Mouse (Mus musculus) stomach, embryonic 15.5 days (tissue): ENCODE measurements at regions not wholly inside any gene's neighbourhood (a gene's known extent, or its start where the extent isn't known, plus 50 kb on each side); places are given as distances from the start of the nearest gene placed in this dataset.
A peak's percentile ranks its signal among the peaks of the same experiment; 100 is the strongest.

Experiments
- ATAC-seq: fragments of 200-750 bp; cut with Nextera tagmentation; 2 replicates; pipeline ENCODE4 v1.8.0; 2017; ENCODE audit warnings: low read depth, moderate number of reproducible peaks, moderate TSS enrichment; ENCODE audit not compliant: insufficient read depth, low FRiP score
- H3K27ac ChIP-seq: fragments of 300-500 bp; sonication (generic); 2 replicates; pipeline ENCODE4 v1.5.1; 2015; ENCODE audit warnings: mild to moderate bottlenecking, inconsistent platforms
- H3K27me3 ChIP-seq: fragments of 300-500 bp; sonication (generic); replicated peaks from 2 replicates; pipeline ENCODE4 v1.6.1; 2015; ENCODE audit warnings: inconsistent platforms
- H3K36me3 ChIP-seq: fragments of 300-500 bp; sonication (generic); 2 replicates; pipeline ENCODE4 v1.6.1; 2015; ENCODE audit warnings: inconsistent platforms
- H3K4me1 ChIP-seq: fragments of 300-500 bp; sonication (generic); 2 replicates; pipeline ENCODE4 v1.6.1; 2015; ENCODE audit warnings: inconsistent platforms
- H3K4me2 ChIP-seq: fragments of 300-500 bp; sonication (generic); 2 replicates; pipeline ENCODE4 v1.6.1; 2015; ENCODE audit warnings: mild to moderate bottlenecking, inconsistent platforms
- H3K4me3 ChIP-seq: fragments of 300-500 bp; sonication (generic); replicated peaks from 2 replicates; pipeline ENCODE4 v1.5.1; 2015; ENCODE audit warnings: inconsistent platforms
- H3K9ac ChIP-seq: fragments of 300-500 bp; sonication (generic); 2 replicates; pipeline ENCODE4 v1.6.1; 2015; ENCODE audit warnings: inconsistent platforms
- H3K9me3 ChIP-seq: fragments of 300-500 bp; sonication (generic); 2 replicates; pipeline ENCODE4 v1.6.1; 2016; ENCODE audit warnings: inconsistent platforms
- whole genome bisulfite sequencing: fragments of 180-500 bp; shearing (Covaris S2); methylation state at CpG from one replicate; pipeline ENCODE4 v1.1.7; 2015; 5-methylcytosine and 5-hydroxymethylcytosine counted together

- no peak overlapping the region for H3K4me2 ChIP-seq
- no peaks in the 10 kb centered on the region for H3K9me3 ChIP-seq
- no peak overlapping the region for H3K27ac ChIP-seq
- no peak overlapping the region for H3K4me3 ChIP-seq
- H3K4me1 ChIP-seq: no peaks in the 10 kb centered on the region
- H3K27me3 ChIP-seq: no peaks in the 10 kb centered on the region
- H3K36me3 ChIP-seq: no peaks in the 10 kb centered on the region
- no peak for ATAC-seq
- 82% methylated on average over 9 of the region's 9 CpGs for WGBS
- H3K9ac ChIP-seq: no peak overlapping the region
These were observed 58.1 kb downstream of the Irx6 start for GRCm38 (mm10) chr8:92732229-92732628.

- no peak for ATAC-seq
- H3K4me2 ChIP-seq: no peak overlapping the region
- H3K4me3 ChIP-seq: no peak overlapping the region
- H3K4me1 ChIP-seq: no peaks in the 10 kb centered on the region
- no peaks in the 10 kb centered on the region for H3K36me3 ChIP-seq
- no peak overlapping the region for H3K9ac ChIP-seq
- H3K27me3 ChIP-seq: no peaks in the 10 kb centered on the region
- WGBS: 79% methylated on average over 9 of the region's 9 CpGs
- no peak overlapping the region for H3K27ac ChIP-seq
- H3K9me3 ChIP-seq: no peaks in the 10 kb centered on the region
These were observed 61.6 kb downstream of the Irx6 start for GRCm38 (mm10) chr8:92735646-92736045.

GRCm38 (mm10) chr8:92738080-92738479 is 64.0 kb downstream of the Irx6 start:
- 65% methylated on average over 1 of the region's 1 CpGs for WGBS
- no peak for ATAC-seq
- H3K4me3 ChIP-seq: no peak overlapping the region
- H3K9me3 ChIP-seq: no peaks in the 10 kb centered on the region
- no peak overlapping the region for H3K4me2 ChIP-seq
- H3K9ac ChIP-seq: no peak overlapping the region
- H3K27ac ChIP-seq: no peak overlapping the region
- no peaks in the 10 kb centered on the region for H3K4me1 ChIP-seq
- H3K36me3 ChIP-seq: no peaks in the 10 kb centered on the region
- H3K27me3 ChIP-seq: no peaks in the 10 kb centered on the region

GRCm38 (mm10) chr8:92740286-92740808 is 66.3 kb downstream of the Irx6 start:
- Histone ChIP-seq H3K27ac (no peak overlapping the region), H3K4me2 (no peak overlapping the region), H3K9ac (no peak overlapping the region), H3K4me3 (no peak overlapping the region), H3K4me1 (no peaks in the 10 kb centered on the region), H3K36me3 (no peaks in the 10 kb centered on the region), H3K27me3 (no peaks in the 10 kb centered on the region), H3K9me3 (no peaks in the 10 kb centered on the region)
- 83% methylated on average over 9 of the region's 9 CpGs for WGBS
- ATAC-seq: no peak

GRCm38 (mm10) chr8:92741836-92742235 is 67.7 kb downstream of the Irx6 start:
- H3K27ac ChIP-seq: no peak overlapping the region
- WGBS: 77% methylated on average over 3 of the region's 3 CpGs
- no peak for ATAC-seq
- no peaks in the 10 kb centered on the region for H3K27me3 ChIP-seq
- no peak overlapping the region for H3K4me3 ChIP-seq
- H3K9ac ChIP-seq: no peak overlapping the region
- no peak overlapping the region for H3K4me2 ChIP-seq
- no peaks in the 10 kb centered on the region for H3K9me3 ChIP-seq
- H3K36me3 ChIP-seq: no peaks in the 10 kb centered on the region
- no peaks in the 10 kb centered on the region for H3K4me1 ChIP-seq

- H3K4me1 ChIP-seq: no peaks in the 10 kb centered on the region
- no peak for ATAC-seq
- H3K9ac ChIP-seq: no peak overlapping the region
- no peaks in the 10 kb centered on the region for H3K9me3 ChIP-seq
- no peaks in the 10 kb centered on the region for H3K36me3 ChIP-seq
- H3K4me3 ChIP-seq: no peak overlapping the region
- WGBS: 61% methylated on average over 12 of the region's 12 CpGs
- no peak overlapping the region for H3K27ac ChIP-seq
- no peak overlapping the region for H3K4me2 ChIP-seq
- H3K27me3 ChIP-seq: no peaks in the 10 kb centered on the region
These were observed 69.0 kb downstream of the Irx6 start for GRCm38 (mm10) chr8:92743108-92743507.

GRCm38 (mm10) chr8:92747086-92747485 is 73.0 kb downstream of the Irx6 start:
- ATAC-seq: no peak
- H3K4me2 ChIP-seq: no peak overlapping the region
- H3K27ac ChIP-seq: no peak overlapping the region
- H3K9ac ChIP-seq: no peak overlapping the region
- no peaks in the 10 kb centered on the region for H3K36me3 ChIP-seq
- no peaks in the 10 kb centered on the region for H3K27me3 ChIP-seq
- H3K4me1 ChIP-seq: no peaks in the 10 kb centered on the region
- no peak overlapping the region for H3K4me3 ChIP-seq
- 63% methylated on average over 7 of the region's 7 CpGs for WGBS
- H3K9me3 ChIP-seq: no peaks in the 10 kb centered on the region

- no peaks in the 10 kb centered on the region for H3K4me1 ChIP-seq
- 70% methylated on average over 6 of the region's 6 CpGs for WGBS
- no peak overlapping the region for H3K4me2 ChIP-seq
- H3K4me3 ChIP-seq: no peak overlapping the region
- no peaks in the 10 kb centered on the region for H3K9me3 ChIP-seq
- no peaks in the 10 kb centered on the region for H3K27me3 ChIP-seq
- H3K27ac ChIP-seq: no peak overlapping the region
- H3K9ac ChIP-seq: no peak overlapping the region
- ATAC-seq: no peak
- H3K36me3 ChIP-seq: no peaks in the 10 kb centered on the region
These were observed 73.9 kb downstream of the Irx6 start for GRCm38 (mm10) chr8:92747951-92748350.

GRCm38 (mm10) chr8:92759848-92760247 is 67.2 kb upstream of the Mmp2 start:
- WGBS: 87% methylated on average over 3 of the region's 3 CpGs
- Histone ChIP-seq H3K4me3 (no peak overlapping the region), H3K9me3 (no peaks in the 10 kb centered on the region), H3K4me1 (no peaks in the 10 kb centered on the region), H3K27ac (no peak overlapping the region), H3K36me3 (no peaks in the 10 kb centered on the region), H3K4me2 (no peak overlapping the region), H3K27me3 (no peaks in the 10 kb centered on the region; the same call in 1 of the 2 replicates), H3K9ac (no peak overlapping the region)
- no peak for ATAC-seq

GRCm38 (mm10) chr8:92760933-92761332 is 66.2 kb upstream of the Mmp2 start:
- H3K27me3 ChIP-seq: no peaks in the 10 kb centered on the region; the same call in 1 of the 2 replicates
- no peak overlapping the region for H3K9ac ChIP-seq
- H3K4me3 ChIP-seq: no peak overlapping the region
- no peaks in the 10 kb centered on the region for H3K36me3 ChIP-seq
- no peak for ATAC-seq
- no peaks in the 10 kb centered on the region for H3K9me3 ChIP-seq
- no peak overlapping the region for H3K27ac ChIP-seq
- H3K4me2 ChIP-seq: no peak overlapping the region
- 92% methylated on average over 6 of the region's 6 CpGs for WGBS
- H3K4me1 ChIP-seq: no peaks in the 10 kb centered on the region

GRCm38 (mm10) chr8:92761959-92762600 is 65.0 kb upstream of the Mmp2 start:
- H3K27ac ChIP-seq: no peak overlapping the region
- H3K9ac ChIP-seq: no peak overlapping the region
- no peaks in the 10 kb centered on the region for H3K9me3 ChIP-seq
- ATAC-seq: no peak
- peak overlapping the region; percentile 33 for H3K4me2 ChIP-seq
- H3K4me1 ChIP-seq: no peaks in the 10 kb centered on the region
- no peaks in the 10 kb centered on the region; the same call in 1 of the 2 replicates for H3K27me3 ChIP-seq
- H3K36me3 ChIP-seq: no peaks in the 10 kb centered on the region
- 0 out of 2 replicates have a peak overlapping the region, but pooled peaks have one; percentile 6 for H3K4me3 ChIP-seq
- 4% methylated on average over 18 of the region's 18 CpGs for WGBS

GRCm38 (mm10) chr8:92771856-92772650 is 55.0 kb upstream of the Mmp2 start:
- no peaks in the 10 kb centered on the region for H3K36me3 ChIP-seq
- no peaks in the 10 kb centered on the region for H3K4me1 ChIP-seq
- no peak for ATAC-seq
- H3K27ac ChIP-seq: no peak overlapping the region
- no peaks in the 10 kb centered on the region for H3K9me3 ChIP-seq
- H3K27me3 ChIP-seq: no peaks in the 10 kb centered on the region
- peak overlapping the region; percentile 4; the same call in 1 of the 2 replicates for H3K4me3 ChIP-seq
- WGBS: 57% methylated on average over 14 of the region's 14 CpGs
- no peak overlapping the region for H3K4me2 ChIP-seq
- H3K9ac ChIP-seq: no peak overlapping the region
